Mouse (Mus musculus): ENCODE measurements around the gene Tiprl.

Gene Tiprl

GRCm38 (mm10) chr1:165236321-165237298 is at the start of gene Tiprl:
Tiprl (minus strand) TSS chr1:165236996.
- DNase-seq = peak; percentile 98

DNA sequence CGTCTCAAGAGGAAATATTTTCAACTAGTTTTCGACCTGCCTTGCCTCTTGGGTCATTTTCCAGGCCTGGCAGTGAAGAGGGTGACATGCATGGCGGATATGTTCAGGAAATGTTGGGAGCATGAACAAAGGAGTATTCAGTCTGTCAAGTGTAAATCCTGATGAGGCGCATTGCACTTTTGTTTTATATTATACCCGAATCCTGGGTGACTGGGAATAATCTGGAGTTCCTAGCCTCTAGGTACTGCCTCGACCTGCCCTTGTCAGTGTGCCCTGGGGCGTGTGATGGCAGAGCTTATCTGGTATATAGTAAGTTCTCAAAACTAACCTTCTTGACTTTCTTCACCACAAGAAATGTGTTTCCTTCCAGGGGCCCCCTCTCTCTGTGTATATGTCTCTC is 47.3 kb upstream of the Tiprl start:
- DNase-seq = no peak

DNA sequence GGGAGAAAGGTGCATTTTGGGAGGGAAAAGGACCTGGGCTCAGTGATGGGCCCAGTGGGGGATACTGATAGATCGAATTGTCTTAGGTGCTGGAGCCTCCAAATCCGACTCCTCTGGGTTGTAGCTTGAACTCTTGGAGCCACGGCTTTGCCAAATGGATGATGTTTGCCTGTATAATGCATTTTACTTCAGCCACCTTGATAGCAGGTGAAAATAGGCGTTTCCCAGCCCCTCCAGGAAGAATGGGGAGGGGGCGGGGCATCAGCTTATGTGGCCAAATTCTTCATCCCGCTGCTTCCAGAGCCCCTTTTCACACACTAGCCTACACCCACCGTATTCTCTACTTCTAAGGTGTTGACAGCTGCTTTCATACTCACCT is 46.2 kb upstream of the Tiprl start:
- DNase-seq = no peak

GRCm38 (mm10) chr1:165282222-165282966 is 45.6 kb upstream of the Tiprl start:
- no peak for DNase-seq

- DNase-seq = peak; percentile 58
Measured at GRCm38 (mm10) chr1:165281351-165282221, 44.8 kb upstream of the Tiprl start.

DNA sequence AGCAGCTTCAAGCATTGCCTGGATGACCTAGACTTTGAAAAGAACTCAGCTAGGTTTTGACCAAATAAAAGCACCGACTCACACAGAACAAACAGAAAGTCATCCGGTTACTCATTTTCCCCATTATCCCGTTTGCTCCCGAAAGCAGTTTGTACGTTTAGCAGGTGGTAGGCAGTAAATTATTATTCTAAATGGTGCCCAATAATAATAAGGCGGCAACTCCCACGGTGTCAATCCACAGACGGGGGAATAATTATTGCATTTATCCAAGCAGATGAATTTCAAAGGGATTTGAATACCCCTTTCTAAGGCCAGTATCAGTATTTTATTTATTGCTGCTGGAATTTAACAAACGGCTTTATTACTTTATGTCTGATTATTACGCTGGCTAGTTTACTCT is 43.9 kb upstream of the Tiprl start:
- DNase-seq = no peak

GRCm38 (mm10) chr1:165274946-165275345 is 38.1 kb upstream of the Tiprl start:
- DNase-seq = no peak

- peak; percentile 75 for DNase-seq
Measured at GRCm38 (mm10) chr1:165252027-165252671, 15.4 kb upstream of the Tiprl start.

DNA sequence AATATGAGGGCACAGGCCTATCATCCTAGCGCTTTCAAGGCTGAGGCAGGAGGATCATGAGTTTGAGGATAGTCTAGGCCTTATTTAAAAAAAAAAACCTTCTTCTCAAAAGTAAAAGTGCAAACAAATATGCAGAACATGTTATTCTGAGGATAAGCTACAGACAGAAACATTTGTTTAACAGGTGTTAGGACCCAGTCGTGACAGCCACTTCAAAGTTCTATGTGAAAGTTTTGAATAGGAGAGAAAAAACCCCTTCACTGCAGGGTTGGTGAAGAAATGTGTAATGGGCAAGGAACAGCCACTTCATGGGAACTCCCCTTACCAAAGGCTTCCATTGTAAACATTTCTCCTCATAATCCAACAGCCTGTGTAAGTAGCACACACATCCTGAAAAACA is 13.8 kb upstream of the Tiprl start:
- DNase-seq = no peak

DNA sequence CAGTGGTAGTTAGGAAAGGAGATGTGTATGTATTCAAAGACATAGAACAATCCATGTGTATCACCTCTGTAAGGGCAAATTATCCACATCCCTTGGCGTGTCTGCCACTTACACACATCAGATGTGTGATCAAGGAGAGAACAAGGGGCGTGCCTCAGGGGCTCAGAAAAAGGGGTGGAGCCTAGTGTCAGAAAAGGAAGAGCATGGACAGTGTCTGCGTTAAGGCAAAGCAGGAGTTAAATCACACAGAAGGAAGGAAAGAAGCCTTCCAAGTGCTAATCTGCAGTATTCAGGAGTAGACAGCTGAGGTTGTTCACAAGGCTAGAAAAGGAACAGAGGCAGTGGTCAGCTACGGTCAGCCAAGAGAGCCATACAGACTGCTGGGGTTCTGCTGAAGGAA is 12.0 kb upstream of the Tiprl start:
- DNase-seq = no peak

DNA sequence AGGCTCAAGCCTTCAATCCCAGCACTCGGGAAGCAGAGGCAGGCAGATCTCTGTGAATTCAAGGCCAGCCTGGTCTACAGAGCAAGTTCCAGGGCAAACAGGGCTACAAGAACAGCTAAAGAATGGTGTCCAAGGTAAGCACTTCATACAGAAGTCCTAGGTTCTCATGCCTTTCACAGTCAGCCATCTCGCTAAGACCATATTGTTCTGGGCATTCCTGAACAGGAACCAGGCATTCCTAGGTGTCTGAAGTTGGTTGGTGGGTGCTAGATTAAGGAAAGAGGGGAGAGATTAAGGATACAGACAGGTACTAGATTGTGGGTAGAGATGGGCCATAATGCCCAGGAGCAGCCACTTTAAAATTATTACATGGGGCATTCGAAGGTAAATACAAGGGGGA is 11.0 kb upstream of the Tiprl start:
- DNase-seq = no peak

GRCm38 (mm10) chr1:165247085-165247484 is 10.3 kb upstream of the Tiprl start:
- no peak for DNase-seq

DNA sequence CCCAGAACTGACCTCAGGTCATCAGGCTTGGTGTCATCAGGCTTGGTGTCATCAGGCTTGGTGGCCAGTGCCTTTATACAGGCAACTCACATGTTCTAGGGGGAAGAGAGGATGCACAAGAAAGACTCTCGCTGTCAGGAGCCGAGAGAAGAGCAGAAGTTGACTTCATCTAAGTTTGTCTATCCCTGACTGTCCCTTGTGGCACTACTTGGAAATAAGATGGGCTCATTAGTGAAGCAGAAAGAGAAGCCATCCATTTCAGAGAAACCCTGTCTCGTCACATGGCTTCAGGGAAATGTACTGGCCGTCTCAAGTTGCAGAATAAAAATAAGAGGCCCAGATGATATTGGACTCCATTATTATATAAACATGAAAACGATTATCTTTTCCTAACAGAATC is 9.8 kb upstream of the Tiprl start:
- DNase-seq = no peak

DNA sequence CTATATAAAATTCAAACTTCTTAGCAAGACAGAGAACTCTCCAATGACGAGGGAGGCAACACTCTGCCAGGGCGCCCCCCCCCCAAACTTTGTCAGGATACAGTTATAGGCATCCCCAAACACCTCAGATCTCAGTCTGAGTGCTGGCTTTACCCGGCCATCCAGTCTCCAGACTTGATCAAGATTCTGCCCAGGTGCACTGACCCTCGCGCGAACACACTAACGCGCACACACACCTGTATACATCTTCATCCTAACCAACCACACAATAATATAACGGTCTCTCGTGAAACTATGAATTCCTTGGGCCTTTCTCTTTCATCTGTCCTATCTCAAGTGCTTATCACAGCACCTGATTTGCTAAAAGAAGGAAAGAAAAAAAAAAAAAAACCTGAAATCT is 950 bp downstream of the Tiprl start:
- no peak for DNase-seq

- no peak for DNase-seq
Measured at GRCm38 (mm10) chr1:165233806-165234205, 3.0 kb downstream of the Tiprl start.

GRCm38 (mm10) chr1:165230691-165231090 is 6.1 kb downstream of the Tiprl start:
- no peak for DNase-seq

GRCm38 (mm10) chr1:165229577-165229976 is 7.2 kb downstream of the Tiprl start:
- DNase-seq = peak; percentile 50

GRCm38 (mm10) chr1:165217023-165217589 is 19.7 kb downstream of the Tiprl start:
- no peak for DNase-seq

DNA sequence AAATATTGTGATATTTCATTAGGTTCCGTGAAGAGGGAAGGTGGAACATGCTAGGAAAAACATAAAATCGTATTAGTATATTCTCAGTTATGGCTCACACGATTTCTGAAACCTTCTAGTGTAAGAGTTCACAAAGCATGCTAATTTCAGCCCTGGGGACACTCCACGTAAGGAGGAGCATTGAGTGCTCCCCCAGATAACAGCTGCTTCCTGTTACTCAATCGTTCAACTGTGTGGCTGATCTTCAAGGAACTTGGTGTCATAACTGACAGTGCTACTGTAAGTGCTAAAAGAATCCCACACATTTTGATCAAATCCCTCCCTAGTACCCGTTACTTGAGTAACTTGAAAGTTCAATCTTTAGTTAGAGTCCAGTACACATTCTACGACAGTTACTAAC is 21.0 kb downstream of the Tiprl start:
- no peak for DNase-seq

GRCm38 (mm10) chr1:165205591-165205990 is 31.2 kb downstream of the Tiprl start:
- no peak for DNase-seq

- no peak for DNase-seq
Measured at GRCm38 (mm10) chr1:165203488-165204035, 33.2 kb downstream of the Tiprl start.

All from kidney, adult 18-20 months (tissue).